Mouse (Mus musculus): Measurements from ENCODE around the gene Gm10409.
"Not testable (repeated sequence)": the region's sequence is repeated elsewhere in the genome, so short reads cannot be mapped to it uniquely, and the experiment has no call there.

DNA sequence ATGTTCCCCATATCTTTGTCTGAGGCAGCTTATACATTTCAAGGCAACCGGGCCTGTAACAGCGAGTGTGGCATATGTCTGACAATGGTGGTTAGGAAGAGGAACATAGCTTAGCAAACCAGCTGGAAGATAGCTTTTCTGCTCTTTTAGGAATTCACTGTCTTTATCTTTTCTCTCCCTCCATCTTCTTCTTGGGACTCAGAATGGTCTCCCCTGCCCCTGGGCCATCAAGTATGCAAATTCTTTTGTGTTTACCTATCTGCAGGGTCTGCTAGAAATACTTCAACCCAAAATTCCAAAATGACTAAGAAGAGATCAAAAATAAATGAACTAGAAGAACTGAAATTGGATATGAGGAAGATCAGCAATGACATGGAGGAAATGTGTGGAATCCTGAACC, 15.4 kb downstream of the Gm10409 start, which contains the start of gene Gm3005:
- TF ChIP-seq NANOG (IDR thresholded peaks at IDR 0.05; ENCODE audit: borderline replicate concordance, low read length); CTCF (conservative IDR thresholded peaks at IDR 0.05; ENCODE audit: low read length): not testable (repeated sequence)

Measured in E14TG2a.4 (cell line).